Mouse (Mus musculus) embryonic facial prominence, embryonic 11.5 days (tissue): ENCODE measurements at regions not wholly inside any gene's neighbourhood (a gene's known extent, or its start where the extent isn't known, plus 50 kb on each side); places are given as distances from the start of the nearest gene placed in this dataset.

Source experiments
- ATAC-seq: fragments of 200-750 bp; cut with Nextera tagmentation; replicated peaks from 2 replicates; pipeline ENCODE4 v1.8.0; 2017; ENCODE audit warnings: low read depth; ENCODE audit not compliant: insufficient number of reproducible peaks, low FRiP score, low TSS enrichment
- DNase-seq: peaks from one replicate; pipeline ENCODE4 v3.0.0-alpha.2; 2015; ENCODE audit warnings: low spot score
- H3K27ac ChIP-seq: fragments of 300-500 bp; sonication (generic); replicated peaks from 2 replicates; pipeline ENCODE4 v1.5.1; 2014; ENCODE audit warnings: mild to moderate bottlenecking, low read depth, low read length, control low read depth
- H3K27me3 ChIP-seq: fragments of 300-500 bp; sonication (generic); 2 replicates; pipeline ENCODE4 v1.6.1; 2014; ENCODE audit warnings: mild to moderate bottlenecking, low read length, moderate library complexity, mixed read lengths; ENCODE audit not compliant: control insufficient read depth, insufficient read depth
- H3K36me3 ChIP-seq: fragments of 300-500 bp; sonication (generic); replicated peaks from 2 replicates; pipeline ENCODE4 v1.6.1; 2014; ENCODE audit warnings: low read depth, mild to moderate bottlenecking, low read length, moderate library complexity, mixed read lengths; ENCODE audit not compliant: control insufficient read depth, insufficient read depth
- H3K4me1 ChIP-seq: fragments of 300-500 bp; sonication (generic); 2 replicates; pipeline ENCODE4 v1.6.1; 2014; ENCODE audit warnings: low read length, mixed read lengths; ENCODE audit not compliant: control insufficient read depth, insufficient read depth
- H3K4me2 ChIP-seq: fragments of 300-500 bp; sonication (generic); 2 replicates; pipeline ENCODE4 v1.6.1; 2014; ENCODE audit warnings: low read depth, mild to moderate bottlenecking, control low read depth, low read length, moderate library complexity
- H3K4me3 ChIP-seq: fragments of 300-500 bp; sonication (generic); 2 replicates; pipeline ENCODE4 v1.5.1; 2014; ENCODE audit warnings: low read depth, low read length, control low read depth
- H3K9ac ChIP-seq: fragments of 300-500 bp; sonication (generic); replicated peaks from 2 replicates; pipeline ENCODE4 v1.6.1; 2014; ENCODE audit warnings: mild to moderate bottlenecking, control low read depth, low read length
- H3K9me3 ChIP-seq: fragments of 300-500 bp; sonication (generic); replicated peaks from 2 replicates; pipeline ENCODE4 v1.6.1; 2016; ENCODE audit warnings: mild to moderate bottlenecking, low read length, inconsistent platforms, mixed read lengths; ENCODE audit not compliant: control insufficient read depth
- WGBS: fragments of 180-500 bp; shearing (Covaris S2); extraction: QIAGEN DNeasy Blood & Tissue Kit; methylation state at CpG from one replicate; pipeline ENCODE4 v1.1.7; 2014; 5-methylcytosine and 5-hydroxymethylcytosine counted together

- H3K36me3 ChIP-seq = no peaks in the 10 kb centered on the region
- H3K4me1 ChIP-seq = no peaks in the 10 kb centered on the region
- H3K9me3 ChIP-seq = no peaks in the 10 kb centered on the region
- no peak overlapping the region for H3K4me3 ChIP-seq
- 79% methylated on average over 11 of the region's 11 CpGs for WGBS
- H3K9ac ChIP-seq = no peak overlapping the region
- H3K4me2 ChIP-seq = no peak overlapping the region
- H3K27me3 ChIP-seq = no peaks in the 10 kb centered on the region
- DNase-seq = no peak
- H3K27ac ChIP-seq = no peak overlapping the region
- ATAC-seq = no peak
Observed at GRCm38 (mm10) chr7:110699596-110699995, 68.4 kb upstream of the Ampd3 start.

GRCm38 (mm10) chr7:110701681-110702413, 66.2 kb upstream of the Ampd3 start:
- Histone ChIP-seq H3K9me3 (no peaks in the 10 kb centered on the region), H3K27me3 (no peaks in the 10 kb centered on the region), H3K4me2 (no peak overlapping the region), H3K27ac (no peak overlapping the region), H3K9ac (no peak overlapping the region), H3K36me3 (no peaks in the 10 kb centered on the region), H3K4me1 (no peaks in the 10 kb centered on the region), H3K4me3 (no peak overlapping the region)
- peak; percentile 85 for DNase-seq
- ATAC-seq = no peak
- WGBS = 59% methylated on average over 11 of the region's 11 CpGs

- no peak for ATAC-seq
- WGBS = 77% methylated on average over 6 of the region's 6 CpGs
- H3K9ac ChIP-seq = no peak overlapping the region
- no peaks in the 10 kb centered on the region for H3K27me3 ChIP-seq
- H3K4me3 ChIP-seq = no peak overlapping the region
- no peak for DNase-seq
- H3K9me3 ChIP-seq = no peaks in the 10 kb centered on the region
- no peaks in the 10 kb centered on the region for H3K36me3 ChIP-seq
- H3K4me2 ChIP-seq = no peak overlapping the region
- no peak overlapping the region for H3K27ac ChIP-seq
- no peaks in the 10 kb centered on the region for H3K4me1 ChIP-seq
Observed at GRCm38 (mm10) chr7:110702414-110702783, 65.6 kb upstream of the Ampd3 start.

GRCm38 (mm10) chr7:110705311-110706000, 62.5 kb upstream of the Ampd3 start:
- H3K27ac ChIP-seq = no peak overlapping the region

DNA sequence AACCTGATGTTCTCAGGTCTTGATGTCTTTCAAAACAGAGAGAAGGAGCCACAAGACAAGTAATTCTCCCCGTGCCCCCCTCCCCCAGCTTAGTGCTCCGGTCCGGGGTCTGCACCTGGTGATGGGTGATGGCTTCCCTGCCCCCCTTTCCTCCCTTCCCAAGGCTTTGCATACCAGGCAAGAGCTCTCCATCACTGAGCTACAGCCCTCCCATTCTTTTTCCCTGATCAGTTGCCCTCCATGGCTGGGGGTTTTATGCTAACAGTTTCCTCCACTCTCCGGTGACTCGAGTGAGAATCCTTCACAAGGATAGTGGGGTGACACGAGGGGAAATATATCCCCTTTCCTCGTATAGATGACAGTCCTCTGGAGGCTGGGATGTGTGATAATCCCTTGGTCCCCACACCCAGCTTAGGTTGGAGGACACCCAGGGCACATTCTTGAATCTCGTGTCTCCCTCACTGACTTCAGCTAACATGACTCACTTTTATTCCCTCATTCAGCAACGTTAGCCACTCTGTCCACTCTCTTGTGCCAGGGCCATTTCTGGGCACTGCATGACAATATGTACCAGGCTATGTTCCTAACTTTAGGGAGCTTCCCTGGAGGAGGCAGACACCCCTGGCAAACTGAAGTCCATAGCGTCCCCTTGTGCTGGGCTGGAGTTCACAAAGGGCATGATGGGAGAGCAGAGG, 61.9 kb upstream of the Ampd3 start:
- ATAC-seq (no peak), DNase-seq (no peak)
- Histone ChIP-seq H3K36me3 (no peaks in the 10 kb centered on the region), H3K4me1 (no peaks in the 10 kb centered on the region), H3K4me3 (no peak overlapping the region), H3K9me3 (no peaks in the 10 kb centered on the region; the same call in 1 of the 2 replicates), H3K27me3 (no peaks in the 10 kb centered on the region), H3K27ac (no peak overlapping the region), H3K4me2 (no peak overlapping the region), H3K9ac (no peak overlapping the region)
- 84% methylated on average over 10 of the region's 10 CpGs for WGBS

More at GRCm38 (mm10) chr7:110705311-110706000, 62.5 kb upstream of the Ampd3 start:
- ATAC-seq (no peak), DNase-seq (no peak)
- H3K36me3 ChIP-seq = no peaks in the 10 kb centered on the region
- H3K27me3 ChIP-seq = no peaks in the 10 kb centered on the region
- no peaks in the 10 kb centered on the region for H3K9me3 ChIP-seq
- no peaks in the 10 kb centered on the region for H3K4me1 ChIP-seq
- 81% methylated on average over 6 of the region's 6 CpGs for WGBS
- no peak overlapping the region for H3K4me2 ChIP-seq
- H3K4me3 ChIP-seq = no peak overlapping the region
- no peak overlapping the region for H3K9ac ChIP-seq

- DNase-seq = no peak
- H3K4me1 ChIP-seq = no peaks in the 10 kb centered on the region
- no peaks in the 10 kb centered on the region for H3K27me3 ChIP-seq
- H3K9me3 ChIP-seq = no peaks in the 10 kb centered on the region; the same call in 1 of the 2 replicates
- no peaks in the 10 kb centered on the region for H3K36me3 ChIP-seq
- no peak overlapping the region for H3K9ac ChIP-seq
- H3K4me3 ChIP-seq = no peak overlapping the region
- no peak overlapping the region for H3K27ac ChIP-seq
- no peak for ATAC-seq
- 51% methylated on average over 10 of the region's 10 CpGs for WGBS
- H3K4me2 ChIP-seq = no peak overlapping the region
Observed at GRCm38 (mm10) chr7:110706696-110707087, 61.3 kb upstream of the Ampd3 start.

GRCm38 (mm10) chr7:110708116-110708515, 59.9 kb upstream of the Ampd3 start:
- 74% methylated on average over 9 of the region's 9 CpGs for WGBS
- no peak for DNase-seq
- no peak for ATAC-seq

GRCm38 (mm10) chr7:110708781-110709180, 59.2 kb upstream of the Ampd3 start:
- H3K27ac ChIP-seq = no peak overlapping the region
- ATAC-seq = no peak
- H3K36me3 ChIP-seq = no peaks in the 10 kb centered on the region
- H3K4me1 ChIP-seq = no peaks in the 10 kb centered on the region
- 85% methylated on average over 3 of the region's 3 CpGs for WGBS
- H3K9me3 ChIP-seq = no peaks in the 10 kb centered on the region; the same call in 1 of the 2 replicates
- no peak overlapping the region for H3K4me2 ChIP-seq
- no peak overlapping the region for H3K4me3 ChIP-seq
- no peak overlapping the region for H3K9ac ChIP-seq
- no peak for DNase-seq
- H3K27me3 ChIP-seq = no peaks in the 10 kb centered on the region

More at GRCm38 (mm10) chr7:110708116-110708515, 59.9 kb upstream of the Ampd3 start:
- Histone ChIP-seq H3K27ac (no peak overlapping the region), H3K36me3 (no peaks in the 10 kb centered on the region), H3K4me2 (no peak overlapping the region), H3K4me3 (no peak overlapping the region), H3K9me3 (no peaks in the 10 kb centered on the region; the same call in 1 of the 2 replicates), H3K4me1 (no peaks in the 10 kb centered on the region), H3K27me3 (no peaks in the 10 kb centered on the region), H3K9ac (no peak overlapping the region)
